Mouse (Mus musculus): Measurements from ENCODE around the gene Mpdu1.
"Not testable (repeated sequence)": the region's sequence is repeated elsewhere in the genome, so short reads cannot be mapped to it uniquely, and the experiment has no call there.

The Mpdu1 gene

DNA sequence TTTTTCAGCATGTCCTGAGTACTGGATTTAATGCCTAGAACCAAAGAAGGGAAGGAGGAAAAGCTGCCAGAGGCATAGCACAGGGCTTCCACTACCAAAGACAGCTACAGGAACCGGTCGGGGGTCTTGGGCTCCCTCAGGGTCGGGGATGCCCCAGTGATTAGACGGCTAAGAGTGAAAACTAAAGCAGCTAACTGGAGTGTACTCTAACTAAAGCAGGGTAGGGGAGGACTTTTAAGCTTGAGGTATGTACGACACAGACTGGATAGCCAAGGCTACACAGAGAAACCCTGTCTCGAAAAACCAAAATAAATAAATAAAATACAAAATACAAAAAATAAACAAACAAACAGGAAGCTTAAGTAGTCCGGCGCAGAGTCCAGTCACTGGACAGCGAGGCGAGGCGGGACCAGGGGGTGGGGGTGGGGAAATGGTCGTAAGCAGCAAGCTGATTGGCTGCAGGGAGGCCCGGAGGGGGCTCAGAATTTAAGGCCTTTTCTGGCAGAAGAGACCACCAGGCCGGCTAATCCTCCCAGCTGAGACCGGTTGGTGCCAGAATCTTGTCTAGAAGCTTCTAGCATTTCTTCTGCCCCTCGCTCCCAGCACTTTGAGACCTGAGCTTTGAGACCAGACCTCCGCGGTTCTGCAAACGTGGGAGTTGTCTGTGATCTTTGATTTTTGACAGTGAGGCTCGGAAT, 40.7 kb downstream of the Mpdu1 start, which contains the start of gene Sat2:
Sat2 (plus strand) TSS at position 454 of the 698 bp plus-strand sequence.
- no peak for DNase-seq (ENCODE audit: low spot score in 2 of 2)

DNA sequence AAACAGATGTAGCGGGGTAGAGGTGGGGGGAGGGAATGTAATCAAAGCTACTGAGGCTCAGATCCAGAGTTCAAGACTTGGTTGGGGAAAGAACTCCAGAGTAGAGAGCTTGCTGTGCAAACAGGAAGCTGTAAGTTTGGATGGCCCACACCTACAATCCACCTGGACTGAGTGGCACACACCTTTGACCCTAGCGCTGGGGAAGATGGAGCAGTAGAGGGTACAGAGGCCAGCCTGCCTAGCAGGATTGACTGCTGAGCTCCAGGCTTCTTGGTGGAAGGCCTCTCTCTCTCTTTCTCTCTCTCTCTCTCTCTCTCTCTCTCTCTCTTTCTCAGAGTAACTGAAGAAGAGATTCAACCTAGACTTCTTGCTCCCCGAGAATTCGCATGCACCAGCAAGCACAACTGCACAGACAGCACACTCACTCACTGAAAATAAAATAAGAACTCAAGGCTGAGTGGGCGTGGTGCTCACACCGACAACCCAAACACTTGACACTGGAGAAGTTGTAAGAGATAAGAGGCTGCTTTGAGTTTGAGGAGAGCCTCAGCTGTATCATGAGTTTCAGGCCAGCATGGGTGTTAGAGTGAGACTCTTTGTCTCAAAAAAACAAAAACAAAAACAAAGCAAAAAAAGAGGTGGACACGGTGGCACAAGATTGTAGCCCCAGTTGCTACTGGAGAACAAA, 41.9 kb downstream of the Mpdu1 start:
- DNase-seq (ENCODE audit: low spot score in 2 of 2), result no peak

GRCm38 (mm10) chr11:69617805-69618204, 44.6 kb downstream of the Mpdu1 start, which contains the start of gene Shbg:
Gene Shbg, minus strand, starts transcription at chr11:69617905.
- DNase-seq (ENCODE audit: low spot score in 2 of 2), result no peak

DNA sequence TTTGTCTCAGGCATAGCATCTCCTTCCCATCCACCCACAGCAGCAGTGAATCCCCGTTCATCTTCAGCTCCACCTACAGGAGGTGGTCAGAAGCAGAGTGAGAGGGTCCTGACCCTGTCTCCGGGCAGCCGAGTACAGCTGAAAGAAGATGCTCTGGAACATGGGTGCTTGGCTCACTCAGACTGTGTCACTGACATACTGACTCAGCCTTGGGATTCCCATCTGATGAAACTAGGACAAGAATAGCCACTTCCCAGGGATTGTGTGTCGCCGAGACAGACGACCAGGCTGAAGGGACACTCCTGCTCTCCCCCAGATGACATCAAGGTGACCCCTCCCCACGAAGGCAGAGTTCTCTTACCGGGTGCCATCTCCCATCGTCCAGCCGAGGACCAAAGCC, 45.7 kb downstream of the Mpdu1 start:
- DNase-seq (ENCODE audit: low spot score in 2 of 2), result no peak

GRCm38 (mm10) chr11:69614257-69614588, 48.2 kb downstream of the Mpdu1 start:
- DNase-seq (ENCODE audit: low spot score in 2 of 2), result not testable (repeated sequence)

- peak; percentile 59 to 75 for DNase-seq (ENCODE audit: low spot score in 2 of 2)
These were observed 48.7 kb downstream of the Mpdu1 start for GRCm38 (mm10) chr11:69613553-69614256.

DNA sequence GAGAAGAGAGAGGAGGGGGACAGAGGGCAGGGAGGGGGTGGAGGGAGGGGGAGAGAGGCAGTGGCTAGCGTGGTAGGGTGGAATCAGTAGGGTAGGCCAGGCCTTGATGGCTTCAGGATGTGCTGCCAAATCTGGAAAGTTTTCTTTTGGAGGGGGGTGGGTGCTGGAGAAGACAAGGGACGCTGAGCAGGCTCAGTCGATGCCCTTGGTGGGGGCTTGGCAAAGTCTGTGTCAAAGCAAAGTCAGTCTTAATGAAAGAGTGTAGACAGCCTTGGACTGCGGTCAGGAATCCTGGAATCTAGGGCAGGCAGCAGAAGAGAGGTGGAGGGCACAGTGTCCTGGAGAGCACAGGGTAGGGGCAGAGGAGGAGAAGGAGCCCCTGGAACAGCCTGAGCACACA, 51.5 kb downstream of the Mpdu1 start:
- no peak for DNase-seq (ENCODE audit: low spot score in 2 of 2)

DNA sequence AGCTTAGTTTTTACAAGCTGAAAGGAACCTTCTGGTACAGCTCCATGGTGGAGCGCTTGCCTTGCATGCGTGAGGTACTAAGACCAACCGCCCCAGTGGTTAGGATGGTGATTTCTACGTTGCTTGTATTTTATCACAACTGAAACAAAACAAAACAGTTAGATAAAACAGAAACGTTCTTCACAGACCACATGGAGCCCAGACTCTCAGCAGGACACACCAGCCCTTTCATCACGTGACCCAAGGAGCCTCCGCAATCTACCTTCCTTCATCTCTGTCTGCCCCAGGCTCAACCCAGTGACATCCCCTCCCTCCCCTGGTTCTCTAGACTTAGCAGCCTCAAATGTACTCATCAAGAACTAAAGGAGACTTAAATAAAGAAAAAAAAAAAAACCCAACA, 53.0 kb downstream of the Mpdu1 start:
- no peak for DNase-seq (ENCODE audit: low spot score in 2 of 2)

- DNase-seq (ENCODE audit: low spot score in 2 of 2), result no peak
These were observed 53.9 kb downstream of the Mpdu1 start for GRCm38 (mm10) chr11:69608525-69608924.

GRCm38 (mm10) chr11:69606832-69607231, 55.6 kb downstream of the Mpdu1 start:
- no peak for DNase-seq (ENCODE audit: low spot score in 2 of 2)
